In the genomic region with DNA sequence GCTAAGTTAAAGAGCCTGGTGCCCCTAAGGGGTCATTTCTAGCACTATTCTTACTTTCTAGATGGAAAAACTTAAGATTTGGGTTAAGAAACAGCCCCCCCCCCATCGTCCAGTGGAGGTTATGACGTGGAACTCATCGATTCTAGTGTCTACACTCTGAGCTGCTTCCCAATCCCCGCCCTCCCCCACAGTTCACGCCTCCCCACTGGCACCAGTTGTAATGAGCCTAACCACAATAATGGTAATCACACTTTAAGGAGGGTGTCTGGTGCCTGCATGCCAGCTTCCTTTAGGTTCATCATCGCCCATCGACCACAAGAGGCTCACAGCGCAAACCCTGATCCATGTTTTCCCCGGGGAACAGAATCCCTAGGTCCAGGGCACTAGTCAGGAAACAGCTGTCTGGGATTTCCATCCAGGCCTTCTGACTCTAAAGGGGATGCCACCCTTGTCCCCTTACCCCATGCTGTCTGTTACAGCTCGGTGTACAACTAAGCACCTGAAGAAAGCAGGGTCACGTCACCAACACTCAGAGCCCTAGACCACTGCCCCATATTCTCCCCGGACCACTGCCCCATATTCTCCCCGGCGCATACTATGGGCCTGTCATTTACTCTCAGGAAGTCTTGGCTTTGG, we compare ENCODE assay signal across 7 mouse cellular contexts. TPM values are rescaled to one million over a fixed set of nuclear protein-coding genes. Genes with fewer than 3 reads are reported as not detected.
DNase-seq lines count a peak whose midpoint lies in the region; ATAC-seq lines count a peak whose summit lies in the region.

No protein-coding gene starts in this region.

- H3K36me3 ChIP-seq in forebrain, embryonic 14.5 days (ENCODE audit: control insufficient read depth, insufficient read depth, low read length), result 0 out of 2 replicates have a peak, but pooled peaks cover 4% of the 10 kb centered on the region
- no peaks in the 10 kb centered on the region for H3K36me3 ChIP-seq in liver, embryonic 13.5 days

- H3K4me3 ChIP-seq in forebrain, embryonic 14.5 days (ENCODE audit: low read depth, low read length), result peak overlapping the region; percentile 99
- 0 out of 2 replicates have a peak overlapping the region, but pooled peaks have one; percentile 83 for H3K4me3 ChIP-seq in liver, embryonic 13.5 days (replicated peaks)

- no peaks in the 10 kb centered on the region for H3K27me3 ChIP-seq in forebrain, embryonic 14.5 days (replicated peaks; ENCODE audit: control insufficient read depth, insufficient read depth, low read length)
- H3K27me3 ChIP-seq in liver, embryonic 13.5 days, result peaks cover 32% of the 10 kb centered on the region

- 73% methylated on average over 14 of the region's 14 CpGs for WGBS in forebrain, embryonic 14.5 days
- 64% methylated on average over 14 of the region's 14 CpGs for WGBS in liver, embryonic 13.5 days (ENCODE audit: insufficient replicate concordance)

- intact Hi-C loops in left cerebral cortex, postnatal 25 days (cut with DNase I), result no loop called here

- no peak for ATAC-seq in forebrain, embryonic 14.5 days
- ATAC-seq in liver, embryonic 13.5 days (ENCODE audit: low read depth), result no peak

- peak overlapping the region; percentile 87 for H3K4me2 ChIP-seq in forebrain, embryonic 14.5 days (ENCODE audit: low read length)
- H3K4me2 ChIP-seq in liver, embryonic 13.5 days, result peak overlapping the region; percentile 98

- H3K27ac ChIP-seq in forebrain, embryonic 14.5 days (ENCODE audit: low read depth, low read length), result no peak overlapping the region
- no peak overlapping the region for H3K27ac ChIP-seq in liver, embryonic 13.5 days

- H3K9me3 ChIP-seq in forebrain, embryonic 14.5 days (replicated peaks; ENCODE audit: control insufficient read depth, low read length), result no peaks in the 10 kb centered on the region
- no peaks in the 10 kb centered on the region for H3K9me3 ChIP-seq in liver, embryonic 13.5 days (replicated peaks)

- peaks cover 37% of the 10 kb centered on the region for H3K4me1 ChIP-seq in forebrain, embryonic 14.5 days (ENCODE audit: control insufficient read depth, insufficient read depth, low read length)
- H3K4me1 ChIP-seq in liver, embryonic 13.5 days (replicated peaks), result peaks cover 76% of the 10 kb centered on the region

- peak; percentile 34 for DNase-seq in retina, postnatal 1 day
- no peak for DNase-seq in retina, embryonic 14.5 days (ENCODE audit: low spot score)
- no peak for DNase-seq in forebrain, embryonic 14.5 days (ENCODE audit: low spot score)
- no peak for DNase-seq in liver, embryonic 13.5 days
- no peak for DNase-seq in ovary, postnatal 14 days (ENCODE audit: low spot score)
- DNase-seq in left cerebral cortex, postnatal 25 days (ENCODE audit: low spot score in 2 of 2), result no peak
- no peak for DNase-seq in ovary, adult 18-20 months (ENCODE audit: low spot score)

- peak overlapping the region; percentile 99; the same call in 1 of the 2 replicates for H3K9ac ChIP-seq in forebrain, embryonic 14.5 days (ENCODE audit: low read length)
- H3K9ac ChIP-seq in liver, embryonic 13.5 days, result 0 out of 2 replicates have a peak overlapping the region, but pooled peaks have one; percentile 92

RNA-seq across cellular contexts. Expression of a gene that starts 2.4 kb away (rescaled TPM):
- polyA plus RNA-seq in forebrain, embryonic 14.5 days (2014; fragmentation: Nextera tagmentation; extraction: Ambion mirVana), result 54.8 and 67.8 TPM in 2 replicates
- polyA plus RNA-seq in liver, embryonic 13.5 days (2015; fragmentation: Nextera tagmentation; extraction: Ambion mirVana), result 6.6 and 7.3 TPM in 2 replicates
- 100 to 1,000 TPM; 253 to 255 TPM for total RNA-seq in left cerebral cortex, postnatal 25 days (2021)

RNA-seq across cellular contexts. Expression of a gene that starts 8.4 kb away (rescaled TPM):
- 36.9 and 39.3 TPM in 2 replicates for polyA plus RNA-seq in forebrain, embryonic 14.5 days (2014; fragmentation: Nextera tagmentation; extraction: Ambion mirVana)
- polyA plus RNA-seq in liver, embryonic 13.5 days (2015; fragmentation: Nextera tagmentation; extraction: Ambion mirVana), result 40.5 and 41.5 TPM in 2 replicates
- 10 to 100 TPM; 77.4 to 79.4 TPM for total RNA-seq in left cerebral cortex, postnatal 25 days (2021)

RNA-seq across cellular contexts. Expression of a gene that starts 32.8 kb away (rescaled TPM):
- 1.2 and 2.9 TPM in 2 replicates for polyA plus RNA-seq in forebrain, embryonic 14.5 days (2014; fragmentation: Nextera tagmentation; extraction: Ambion mirVana)
- 0.99 and 1.2 TPM in 2 replicates for polyA plus RNA-seq in liver, embryonic 13.5 days (2015; fragmentation: Nextera tagmentation; extraction: Ambion mirVana)
- total RNA-seq in left cerebral cortex, postnatal 25 days (2021), result 1 to 10 TPM; 1.1 to 1.7 TPM

RNA-seq across cellular contexts. Expression of a gene that starts 51.2 kb away (rescaled TPM):
- polyA plus RNA-seq in forebrain, embryonic 14.5 days (2014; fragmentation: Nextera tagmentation; extraction: Ambion mirVana), result 128 and 152 TPM in 2 replicates
- polyA plus RNA-seq in liver, embryonic 13.5 days (2015; fragmentation: Nextera tagmentation; extraction: Ambion mirVana), result 98.1 and 121 TPM in 2 replicates
- total RNA-seq in left cerebral cortex, postnatal 25 days (2021), result 100 to 1,000 TPM; 133 to 147 TPM
